1 mouse cellular context compared by ENCODE assay signal in the genomic region with DNA sequence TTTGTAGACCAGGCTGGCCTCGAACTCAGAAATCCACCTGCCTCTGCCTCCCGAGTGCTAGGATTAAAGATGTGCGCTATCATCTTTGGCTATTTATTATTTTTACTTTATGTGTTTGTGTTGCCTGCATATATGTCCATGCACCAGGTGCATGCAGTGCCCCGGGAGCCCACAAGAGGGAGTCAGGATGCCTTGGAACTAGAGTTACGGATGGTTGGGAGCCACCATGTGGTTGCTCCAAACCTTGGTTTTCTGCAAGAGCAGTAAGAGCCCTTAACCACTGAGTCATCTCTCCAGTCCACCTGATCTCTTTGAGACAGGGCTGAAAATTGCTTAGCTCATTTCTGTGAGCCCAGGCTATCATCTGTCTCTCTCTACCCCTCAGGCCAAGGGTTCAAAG.
TF ChIP-seq lines count a peak whose summit lies in the region.

No protein-coding gene starts in this region.

TF ChIP-seq in C2C12, 6 proteins besides CTCF, POLR2A, EP300 and RAD21:
- TF ChIP-seq CEBPB (IDR thresholded peaks at IDR 0.05; ENCODE audit: low read depth), result no peak
- TF ChIP-seq FOSL1 (IDR thresholded peaks at IDR 0.05; ENCODE audit: insufficient read depth, low read length, poor library complexity, severe bottlenecking), result no peak
- TF ChIP-seq MAX (IDR thresholded peaks at IDR 0.05), result peak; percentile 55
- TF ChIP-seq MYOG (IDR thresholded peaks at IDR 0.05; ENCODE audit: control insufficient read depth, extremely low read depth, insufficient read length), result no peak
- TF ChIP-seq USF1 (IDR thresholded peaks at IDR 0.05; ENCODE audit: low read depth), result no peak
- no peak for TF ChIP-seq MYOD1 (IDR thresholded peaks at IDR 0.05; ENCODE audit: control insufficient read depth, insufficient read length, low read depth)
